Mouse (Mus musculus): ENCODE results near the gene Zfand5. TPM values are rescaled to one million over a fixed set of nuclear protein-coding genes. Genes with fewer than 3 reads are reported as not detected.

The Zfand5 gene
- polyA plus RNA-seq (2015; fragmentation: Nextera tagmentation; extraction: Ambion mirVana), result 68.7 and 73.1 TPM in 2 replicates

DNA sequence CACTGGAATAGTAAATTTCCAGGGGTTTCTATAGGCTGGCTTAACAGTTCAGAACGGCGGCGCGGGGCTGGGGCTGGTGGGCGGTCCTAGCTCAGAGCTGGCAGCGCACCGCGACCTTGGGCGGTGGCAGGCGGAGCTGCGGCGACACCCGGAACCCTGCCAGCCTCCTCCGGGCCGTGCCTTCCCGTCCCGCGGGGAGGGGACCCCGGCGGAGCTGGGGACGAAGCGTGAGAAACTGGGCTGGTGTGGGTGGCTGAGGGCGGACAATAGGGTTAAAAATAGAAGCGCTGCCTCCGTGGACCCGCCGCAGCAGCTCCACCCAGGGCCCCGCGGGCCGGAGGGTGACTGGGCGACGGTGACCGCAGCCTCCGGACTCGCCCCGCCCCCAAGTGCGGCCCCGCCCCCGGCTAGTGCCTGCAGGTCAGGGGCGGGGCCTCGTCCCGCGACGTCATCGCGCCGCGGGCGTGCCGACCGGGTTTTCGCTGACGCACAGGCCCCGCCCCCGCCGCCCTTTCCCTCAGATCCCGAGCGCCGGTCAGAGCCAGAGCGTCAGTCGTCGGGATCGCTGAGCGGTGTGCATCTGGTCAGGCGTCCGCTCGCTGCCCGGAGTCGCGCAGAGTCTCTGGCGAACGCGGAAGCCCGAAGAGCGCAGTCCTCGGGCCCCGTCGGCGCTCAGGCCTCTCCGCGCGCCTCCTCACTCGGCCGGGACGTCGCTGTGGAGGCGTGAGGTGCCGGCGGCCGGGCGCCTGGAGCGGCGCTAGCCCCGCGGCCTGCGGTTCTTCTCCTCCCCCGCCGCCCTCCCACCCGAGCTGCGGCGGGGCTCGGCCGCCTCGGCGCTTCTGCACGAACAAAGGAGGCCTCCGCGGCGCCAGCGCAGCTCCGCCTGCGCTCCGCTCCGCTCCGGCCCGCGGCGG, at the start of gene Zfand5:
Gene Zfand5, plus strand, starts transcription at position 538 of the 914 bp plus-strand sequence.

Other genes starting within 250 kb of the Zfand5 start
- gene Gda, start 201.2 kb downstream of the Zfand5 start, polyA plus RNA-seq (2015; fragmentation: Nextera tagmentation; extraction: Ambion mirVana), result 1.8 and 3.4 TPM in 2 replicates

All from urinary bladder, postnatal 0 days (tissue).